Mouse (Mus musculus): Measurements from ENCODE around the gene Dpp8. TPM values are rescaled to one million over a fixed set of nuclear protein-coding genes. Genes with fewer than 3 reads are reported as not detected.

Gene Dpp8
- polyA plus RNA-seq, 1 experiment: 24.4 TPM

- Histone ChIP-seq H3K4me2 (ENCODE audit: low read depth) (no peak overlapping the region), H3K27me3 (ENCODE audit: control insufficient read depth, insufficient read depth, insufficient read length) (peaks cover 18% of the 10 kb centered on the region), H3ac (ENCODE audit: control insufficient read depth, insufficient read length) (no peak overlapping the region), H3K36me3 (ENCODE audit: control insufficient read depth, insufficient read depth) (no peaks in the 10 kb centered on the region), H3K79me2 (ENCODE audit: control insufficient read depth, insufficient read depth) (no peaks in the 10 kb centered on the region), H3K4me3 (no peak overlapping the region)
- TF ChIP-seq MYOG (IDR thresholded peaks at IDR 0.05; ENCODE audit: control insufficient read depth in 1 of 3, insufficient read depth in 1 of 3, insufficient read length in 2 of 3, low read depth in 2 of 3) (no peak), MAX (IDR thresholded peaks at IDR 0.05; ENCODE audit: low read depth) (no peak), CEBPB (IDR thresholded peaks at IDR 0.05; ENCODE audit: insufficient read depth, poor library complexity, severe bottlenecking) (no peak), USF1 (IDR thresholded peaks at IDR 0.05; ENCODE audit: low read depth) (no peak), SRF (IDR thresholded peaks at IDR 0.05; ENCODE audit: control insufficient read depth, insufficient read length, low read depth) (no peak), E2F4 (IDR thresholded peaks at IDR 0.05; ENCODE audit: insufficient read depth) (no peak), MYOD1 (IDR thresholded peaks at IDR 0.05; ENCODE audit: control insufficient read depth in 1 of 3, insufficient read length in 2 of 3, low read depth in 2 of 3) (no peak), TCF12 (IDR thresholded peaks at IDR 0.05; ENCODE audit: insufficient read depth, poor library complexity, severe bottlenecking) (no peak), REST (IDR thresholded peaks at IDR 0.05; ENCODE audit: insufficient read depth, insufficient read length) (no peak), POLR2AphosphoS2 (IDR thresholded peaks at IDR 0.05; ENCODE audit: insufficient read length, low read depth) (no peak), POLR2A (IDR thresholded peaks at IDR 0.05; ENCODE audit: insufficient read length, low read depth) (no peak), TCF3 (IDR thresholded peaks at IDR 0.05; ENCODE audit: insufficient read length, low read depth) (no peak)
Measured at GRCm38 (mm10) chr9:65131717-65132116, 99.5 kb downstream of the Dpp8 start.

Other genes with a start within 250 kb of the Dpp8 start
- 5.0 TPM for gene Dennd4a, start 221.1 kb upstream of the Dpp8 start, polyA plus RNA-seq (2012; fragmentation: generic; extraction: Trizol)
- 0.01 TPM for gene Slc24a1, start 80.8 kb upstream of the Dpp8 start, polyA plus RNA-seq (2012; fragmentation: generic; extraction: Trizol)
- 19.4 TPM for gene Ints14, start 71.5 kb upstream of the Dpp8 start, polyA plus RNA-seq (2012; fragmentation: generic; extraction: Trizol)
- 13.7 TPM for gene Hacd3, start 10.7 kb upstream of the Dpp8 start, polyA plus RNA-seq (2012; fragmentation: generic; extraction: Trizol)
- 9.4 TPM for gene Igdcc4, start 69.1 kb downstream of the Dpp8 start, polyA plus RNA-seq (2012; fragmentation: generic; extraction: Trizol)
- gene Igdcc3, start 108.8 kb downstream of the Dpp8 start, polyA plus RNA-seq (2012; fragmentation: generic; extraction: Trizol): not detected
- gene Parp16, start 162.9 kb downstream of the Dpp8 start, polyA plus RNA-seq (2012; fragmentation: generic; extraction: Trizol): 2.2 TPM
- 0.29 TPM for gene Cilp, start 232.8 kb downstream of the Dpp8 start, polyA plus RNA-seq (2012; fragmentation: generic; extraction: Trizol)